Mouse (Mus musculus): ENCODE measurements at regions not wholly inside any gene's neighbourhood (a gene's known extent, or its start where the extent isn't known, plus 50 kb on each side); places are given as distances from the start of the nearest gene placed in this dataset.

- no peak for TF ChIP-seq CTCF (IDR thresholded peaks at IDR 0.05; ENCODE audit: low read depth)
- TF ChIP-seq EP300 (IDR thresholded peaks at IDR 0.05; ENCODE audit: low read depth): no peak
Observed at GRCm38 (mm10) chr3:147583697-147584315, 731.6 kb downstream of the Ttll7 start.

Measured in heart, postnatal 0 days (tissue).